ENCODE assay signal across 9 mouse cellular contexts in genomic region chr5:108676772-108677498, GRCm38 (mm10). TPM values are rescaled to one million over a fixed set of nuclear protein-coding genes. Genes with fewer than 3 reads are reported as not detected.
DNase-seq lines count a peak whose midpoint lies in the region; ATAC-seq lines count a peak whose summit lies in the region.
"Had no signal": no experiment of that assay in that cellular context is flagged by ENCODE, and none has a peak within 500 bp of the region (broad histone marks: within the 10 kb centered on the region; RNA-seq: fewer than 3 reads in every experiment).

No protein-coding gene starts in this region.

- peak overlapping the region; percentile 62 for H3K9ac ChIP-seq in limb, embryonic 13.5 days

- H3K27ac ChIP-seq in limb, embryonic 13.5 days: peak overlapping the region; percentile 89

- no peaks in the 10 kb centered on the region for H3K9me3 ChIP-seq in limb, embryonic 13.5 days

- intact Hi-C loops in left cerebral cortex, postnatal 4 days (cut with DNase I): no loop called here

- no peaks in the 10 kb centered on the region for H3K27me3 ChIP-seq in limb, embryonic 13.5 days

- H3K36me3 ChIP-seq in limb, embryonic 13.5 days: peaks cover 25% of the 10 kb centered on the region

- H3K4me2 ChIP-seq in limb, embryonic 13.5 days (replicated peaks): peak overlapping the region; percentile 73

- peak overlapping the region; percentile 42 for H3K4me3 ChIP-seq in limb, embryonic 13.5 days
- H3K4me3 ChIP-seq: myocyte had no signal

- 15% methylated on average over 5 of the region's 5 CpGs for WGBS in limb, embryonic 13.5 days

- peaks cover 20% of the 10 kb centered on the region for H3K4me1 ChIP-seq in limb, embryonic 13.5 days

- ATAC-seq in erythroid progenitor cell, adult 5-6 weeks (replicated peaks; ENCODE audit: low FRiP score, poor library complexity, severe bottlenecking): peak; percentile 74
- ATAC-seq in limb, embryonic 13.5 days (ENCODE audit: low FRiP score, low read depth): peak; percentile 45

- peak; percentile 25 for DNase-seq in left cerebral cortex, postnatal 4 days
- no peak for DNase-seq in left cerebral cortex, adult 18-20 months (ENCODE audit: low spot score in 2 of 2)
- peak; percentile 40 for DNase-seq in retina, postnatal 1 day
- DNase-seq in natural killer cell, adult 2 months (ENCODE audit: low spot score in 2 of 2): no peak
- no peak for DNase-seq in cerebellum, adult 9-10 months
- DNase-seq in layer of hippocampus, adult 18-20 months (ENCODE audit: low spot score in 2 of 2): no peak

RNA-seq across cellular contexts. Expression of gene Slc26a1, which starts 1.6 kb away (rescaled TPM):
- 1 to 10 TPM; 3.8 to 4.2 TPM for total RNA-seq in left cerebral cortex, postnatal 4 days (2021)
- under 1 TPM; 0.68 to 1.00 TPM for total RNA-seq in left cerebral cortex, adult 18-20 months (2021)
- 3.6 and 4.6 TPM in 2 replicates for total RNA-seq in erythroid progenitor cell, adult 5-6 weeks (2015; ENCODE audit: low replicate concordance)
- 0.90 and 1.7 TPM in 2 replicates for total RNA-seq in erythroid progenitor cell, adult 5-6 weeks (2017; ENCODE audit: low replicate concordance)
- polyA plus RNA-seq in limb, embryonic 13.5 days (2015; fragmentation: Nextera tagmentation; extraction: Ambion mirVana): 1.5 and 1.8 TPM in 2 replicates
- total RNA-seq in layer of hippocampus, adult 18-20 months (2021): 1 to 10 TPM in 1 of 2 experiments, under 1 TPM in 1; 0.96 to 1.4 TPM

RNA-seq across cellular contexts. Expression of gene Dgkq, which starts 7.5 kb away (rescaled TPM):
- total RNA-seq in left cerebral cortex, postnatal 4 days (2021): 10 to 100 TPM; 55.4 to 68.1 TPM
- total RNA-seq in left cerebral cortex, adult 18-20 months (2021): 10 to 100 TPM; 45.7 to 60.3 TPM
- 4.2 TPM in 1 of 2 replicates, not detected in the other for total RNA-seq in erythroid progenitor cell, adult 5-6 weeks (2015; ENCODE audit: low replicate concordance)
- total RNA-seq in erythroid progenitor cell, adult 5-6 weeks (2017; ENCODE audit: low replicate concordance): 4.9 and 5.5 TPM in 2 replicates
- 15.9 and 16.8 TPM in 2 replicates for polyA plus RNA-seq in limb, embryonic 13.5 days (2015; fragmentation: Nextera tagmentation; extraction: Ambion mirVana)
- total RNA-seq in layer of hippocampus, adult 18-20 months (2021): 10 to 100 TPM; 45.4 to 46.9 TPM

RNA-seq across cellular contexts. Expression of gene Fgfrl1, which starts 15.2 kb away (rescaled TPM):
- 10 to 100 TPM; 17.3 to 17.6 TPM for total RNA-seq in left cerebral cortex, postnatal 4 days (2021)
- 10 to 100 TPM; 16.9 to 28.0 TPM for total RNA-seq in left cerebral cortex, adult 18-20 months (2021)
- total RNA-seq in erythroid progenitor cell, adult 5-6 weeks (2015; ENCODE audit: low replicate concordance): 22.2 and 28.8 TPM in 2 replicates
- 21.5 and 23.2 TPM in 2 replicates for total RNA-seq in erythroid progenitor cell, adult 5-6 weeks (2017; ENCODE audit: low replicate concordance)
- polyA plus RNA-seq in limb, embryonic 13.5 days (2015; fragmentation: Nextera tagmentation; extraction: Ambion mirVana): 44.8 and 52.4 TPM in 2 replicates
- 10 to 100 TPM; 21.9 to 23.3 TPM for total RNA-seq in layer of hippocampus, adult 18-20 months (2021)

RNA-seq across cellular contexts. Expression of gene Idua, which starts 16.8 kb away (rescaled TPM):
- 1 to 10 TPM; 9.8 to 9.9 TPM for total RNA-seq in left cerebral cortex, postnatal 4 days (2021)
- 10 to 100 TPM; 17.5 to 18.1 TPM for total RNA-seq in left cerebral cortex, adult 18-20 months (2021)
- total RNA-seq in erythroid progenitor cell, adult 5-6 weeks (2015; ENCODE audit: low replicate concordance): 2.5 and 5.8 TPM in 2 replicates
- 2.2 TPM in 1 of 2 replicates, not detected in the other for total RNA-seq in erythroid progenitor cell, adult 5-6 weeks (2017; ENCODE audit: low replicate concordance)
- 16.2 and 18.2 TPM in 2 replicates for polyA plus RNA-seq in limb, embryonic 13.5 days (2015; fragmentation: Nextera tagmentation; extraction: Ambion mirVana)
- total RNA-seq in layer of hippocampus, adult 18-20 months (2021): 10 to 100 TPM; 15.0 to 16.1 TPM

RNA-seq across cellular contexts. Expression of gene Tmem175, which starts 47.4 kb away (rescaled TPM):
- 10 to 100 TPM; 24.3 to 25.3 TPM for total RNA-seq in left cerebral cortex, postnatal 4 days (2021)
- 10 to 100 TPM; 33.7 to 43.5 TPM for total RNA-seq in left cerebral cortex, adult 18-20 months (2021)
- total RNA-seq in erythroid progenitor cell, adult 5-6 weeks (2015; ENCODE audit: low replicate concordance): 2.9 and 8.4 TPM in 2 replicates
- 2.8 and 7.9 TPM in 2 replicates for total RNA-seq in erythroid progenitor cell, adult 5-6 weeks (2017; ENCODE audit: low replicate concordance)
- polyA plus RNA-seq in limb, embryonic 13.5 days (2015; fragmentation: Nextera tagmentation; extraction: Ambion mirVana): 26.9 and 28.3 TPM in 2 replicates
- 10 to 100 TPM; 38.5 to 41.3 TPM for total RNA-seq in layer of hippocampus, adult 18-20 months (2021)

Comparison
In these comparisons a context has a peak if more than half of its experiments do, and no peak if none do; other contexts are left out.
1. DNase-seq: peak in left cerebral cortex, postnatal 4 days (single experiment) and retina, postnatal 1 day (single experiment); none in left cerebral cortex, adult 18-20 months (0 of 2), natural killer cell, adult 2 months (0 of 2), cerebellum, adult 9-10 months (single experiment) and layer of hippocampus, adult 18-20 months (0 of 2).
2. RNA of gene Dgkq, which starts 7.5 kb away (total RNA-seq): 55.4 to 68.1 TPM in left cerebral cortex, postnatal 4 days, 45.7 to 60.3 TPM in left cerebral cortex, adult 18-20 months and 45.4 to 46.9 TPM in layer of hippocampus, adult 18-20 months; 4.2 to 5.5 TPM in erythroid progenitor cell, adult 5-6 weeks; every median in the first group is over 4 times any median in the second.